Mouse (Mus musculus): ENCODE data around the gene Allc. TPM values are rescaled to one million over a fixed set of nuclear protein-coding genes. Genes with fewer than 3 reads are reported as not detected.

Allc gene
- not detected for total RNA-seq (2021)
- long read RNA-seq, experiment 1: 0 reads
- long read RNA-seq, experiment 2: 0 reads

GRCm38 (mm10) chr12:28582423-28582822, at the start of gene Allc:
Gene Allc, minus strand, starts transcription at chr12:28582523.
- DNase-seq: no peak

GRCm38 (mm10) chr12:28628436-28628835, 46.1 kb upstream of the Allc start:
- DNase-seq: no peak

- no peak for DNase-seq
Observed at GRCm38 (mm10) chr12:28627092-28627491, 44.8 kb upstream of the Allc start.

DNA sequence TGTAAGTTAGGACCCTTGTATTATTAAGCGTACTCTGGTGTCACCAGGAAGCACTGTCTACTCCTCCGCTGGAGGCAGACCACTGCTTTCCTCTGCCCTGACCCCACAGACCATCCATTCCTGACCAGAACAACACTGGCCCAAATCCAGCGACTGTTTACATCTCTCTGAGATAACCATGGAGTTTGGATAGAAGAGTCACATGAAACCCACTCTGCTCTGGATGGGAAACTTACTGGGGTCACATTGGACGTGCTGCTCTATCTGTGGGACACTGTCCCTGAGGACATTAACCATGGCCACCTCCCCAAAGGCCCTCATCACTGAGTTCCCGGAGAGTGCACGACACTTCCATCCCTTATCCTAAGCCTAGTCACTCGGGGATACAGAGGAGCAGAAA, 43.1 kb upstream of the Allc start:
- DNase-seq: no peak

- no peak for DNase-seq
Observed at GRCm38 (mm10) chr12:28624251-28624650, 41.9 kb upstream of the Allc start.

DNA sequence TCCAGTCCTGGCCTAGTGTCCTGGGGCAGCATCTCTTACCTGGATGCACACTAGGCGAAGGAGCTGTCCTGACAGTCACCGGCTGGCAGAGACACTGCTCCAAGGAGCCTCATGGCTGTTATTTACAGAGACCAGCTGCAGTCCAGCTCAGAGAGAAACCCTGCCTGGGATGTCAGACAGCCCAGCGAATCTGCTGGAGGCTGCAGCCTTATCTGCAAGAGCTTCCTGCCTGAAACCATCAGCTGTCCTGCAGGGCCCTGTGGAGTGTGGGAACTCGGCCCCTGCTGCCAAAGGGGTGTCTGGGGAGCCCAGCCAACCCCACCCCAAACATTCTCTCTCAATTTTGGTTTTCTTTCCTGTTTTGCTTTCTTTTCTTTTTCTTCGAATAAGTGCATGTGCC, 40.9 kb upstream of the Allc start, which contains the start of gene Colec11:
TSS of gene Colec11 (minus strand) at position 183 of the 400 bp plus-strand sequence.
- no peak for DNase-seq

DNA sequence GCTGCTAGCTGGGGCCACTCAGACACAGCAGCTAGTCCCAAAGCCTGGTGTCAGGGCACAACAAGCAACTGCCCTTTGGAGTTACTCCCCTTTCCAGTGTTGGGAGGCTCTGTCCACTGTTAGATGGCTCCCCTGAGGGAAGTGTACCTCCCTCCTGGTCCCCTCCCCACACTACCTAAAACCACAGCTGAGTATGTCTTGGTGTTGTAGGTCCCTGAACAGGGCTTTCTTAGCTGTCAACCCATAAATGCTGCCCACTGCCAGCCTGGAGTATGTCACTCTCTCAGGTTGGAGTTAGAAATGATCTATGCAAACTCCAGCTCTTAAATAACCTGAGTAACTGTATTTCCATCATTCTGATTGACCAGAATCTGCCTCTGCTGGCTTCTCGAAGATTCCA, 40.3 kb upstream of the Allc start:
- no peak for DNase-seq

- DNase-seq: no peak
Observed at GRCm38 (mm10) chr12:28622167-28622532, 39.8 kb upstream of the Allc start.

DNA sequence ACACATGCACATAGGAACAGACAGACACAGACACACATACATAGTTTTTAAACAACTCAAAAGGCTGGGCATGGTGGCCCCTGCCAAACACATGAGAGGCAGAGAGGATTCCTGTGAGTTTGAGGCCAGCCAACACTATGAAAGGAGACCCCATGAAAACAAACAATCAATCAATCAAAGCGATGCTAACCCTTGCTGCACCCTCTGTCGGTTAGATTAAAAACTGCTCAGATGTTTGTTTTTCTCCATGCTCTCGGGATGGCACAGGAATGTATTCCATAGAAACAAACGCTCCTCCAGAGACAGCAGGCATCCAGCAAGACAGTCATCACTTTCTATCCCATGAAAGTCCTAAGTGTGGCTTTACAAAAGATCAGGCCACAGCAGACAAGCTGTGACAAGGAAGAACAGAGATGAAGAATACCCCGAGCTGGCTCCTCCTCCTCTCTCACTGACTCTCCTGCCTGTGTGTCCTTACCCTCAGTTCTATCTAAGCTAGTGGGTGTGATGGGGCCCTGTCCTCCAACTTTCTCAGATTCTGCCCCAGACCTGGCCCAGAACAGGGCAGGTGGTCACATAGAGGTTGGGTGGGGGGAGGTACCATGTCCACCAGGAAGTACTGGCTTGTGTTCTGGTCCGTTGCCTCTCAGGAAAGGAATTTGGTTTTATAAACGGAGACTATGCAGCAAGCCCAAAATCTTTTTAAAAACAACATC, 39.3 kb upstream of the Allc start:
- no peak for DNase-seq

DNA sequence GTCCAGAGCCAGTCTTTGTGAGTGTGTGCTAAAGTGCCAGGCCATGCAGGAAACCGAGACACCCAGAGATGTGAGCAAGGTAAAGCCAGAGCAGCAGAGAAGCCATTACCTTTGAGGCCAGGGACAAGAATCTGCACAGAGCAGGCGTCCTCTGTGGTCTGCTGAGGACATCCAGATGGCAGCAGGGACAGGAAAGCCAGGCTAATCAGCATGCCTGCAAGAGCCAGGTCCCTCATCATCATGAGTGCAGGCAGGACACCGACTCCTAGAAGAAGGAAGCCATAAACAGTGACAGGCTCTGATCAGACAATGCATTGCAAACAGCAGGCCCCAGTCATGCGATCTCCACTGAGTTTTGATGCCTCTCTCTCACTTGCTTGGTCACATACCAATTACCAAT, 35.0 kb upstream of the Allc start:
- DNase-seq: no peak

GRCm38 (mm10) chr12:28614401-28614800, 32.1 kb upstream of the Allc start:
- no peak for DNase-seq

DNA sequence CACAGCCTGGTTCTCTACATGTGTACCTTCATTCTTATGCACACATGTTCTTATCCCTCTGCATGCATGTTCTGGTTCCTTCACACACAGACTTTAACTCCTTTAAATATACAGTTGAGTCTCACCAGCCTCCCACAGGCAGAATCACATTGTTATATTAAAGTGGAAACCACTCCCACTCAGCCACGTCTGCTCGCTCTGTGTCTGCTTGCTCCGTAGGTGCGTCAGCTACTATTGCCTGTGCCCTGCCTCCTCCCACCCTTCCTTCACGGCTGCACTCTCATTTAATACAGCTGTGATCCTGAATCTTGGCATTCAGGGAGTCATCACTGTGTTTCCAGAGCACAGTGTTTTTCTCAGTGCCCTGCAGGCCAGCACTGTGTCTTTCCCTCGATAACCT, 30.1 kb upstream of the Allc start:
- DNase-seq: no peak

- no peak for DNase-seq
Observed at GRCm38 (mm10) chr12:28607546-28608305, 25.4 kb upstream of the Allc start.

DNA sequence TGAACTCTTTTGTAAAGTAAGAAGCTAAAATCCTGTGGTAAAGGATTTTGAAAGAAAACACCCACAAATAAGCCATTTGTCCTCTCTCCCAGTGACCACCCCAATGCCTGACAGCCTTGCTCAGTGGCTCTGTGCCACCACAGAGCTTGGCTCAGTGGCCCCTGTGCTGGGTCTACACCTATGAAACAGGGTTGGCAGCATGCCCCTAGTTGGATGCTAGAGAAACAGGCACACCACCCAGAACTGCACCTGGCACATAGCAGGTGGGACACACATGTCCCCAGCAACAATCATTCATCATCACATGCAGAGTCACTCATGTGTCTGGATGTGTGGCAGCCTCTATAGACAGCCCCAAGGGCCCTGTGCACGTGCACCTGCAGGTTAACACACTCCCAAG, 21.2 kb upstream of the Allc start:
- no peak for DNase-seq

DNA sequence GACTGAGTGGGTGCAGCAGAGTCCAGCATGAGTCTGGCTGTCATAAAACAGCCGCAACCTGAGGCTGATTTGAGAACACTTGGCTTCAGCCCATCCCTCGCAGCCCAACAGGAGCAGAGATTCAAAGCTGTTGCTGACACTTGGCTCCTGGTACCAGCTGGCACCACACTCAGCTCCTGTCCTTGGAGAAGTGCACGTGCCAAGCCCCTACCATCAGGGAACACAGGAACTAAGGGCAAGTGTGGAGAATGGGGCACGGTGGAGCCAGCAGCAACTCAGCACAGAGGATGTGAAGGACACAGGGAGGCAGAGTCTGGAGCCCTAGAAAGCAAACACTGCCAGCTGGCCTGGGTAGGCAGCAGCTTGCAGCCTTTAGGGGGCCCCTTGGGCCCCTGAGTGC, 19.9 kb upstream of the Allc start:
- DNase-seq: peak; percentile 83

DNA sequence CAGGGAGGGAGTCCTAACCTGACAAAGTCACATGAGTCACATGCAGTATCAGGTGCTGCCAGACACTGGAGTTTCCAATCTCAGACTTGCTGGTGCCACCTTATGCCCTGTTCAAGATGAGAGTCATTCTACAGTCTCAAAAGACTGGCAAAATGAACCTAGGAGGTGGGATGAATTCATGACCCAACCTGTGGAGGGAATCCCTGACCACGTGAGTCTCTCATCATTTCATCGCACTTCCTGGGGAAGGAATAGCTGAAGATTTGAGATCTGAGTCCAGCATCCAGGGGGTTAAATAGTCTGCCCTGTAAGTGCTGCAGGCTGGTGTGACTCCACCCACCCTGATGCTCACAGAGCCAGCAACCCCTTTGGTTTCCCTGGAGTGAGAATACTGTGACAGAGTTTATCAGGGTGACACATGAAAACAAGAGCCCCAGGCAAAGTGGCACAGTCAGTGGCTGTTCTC, 16.2 kb upstream of the Allc start:
- no peak for DNase-seq

DNA sequence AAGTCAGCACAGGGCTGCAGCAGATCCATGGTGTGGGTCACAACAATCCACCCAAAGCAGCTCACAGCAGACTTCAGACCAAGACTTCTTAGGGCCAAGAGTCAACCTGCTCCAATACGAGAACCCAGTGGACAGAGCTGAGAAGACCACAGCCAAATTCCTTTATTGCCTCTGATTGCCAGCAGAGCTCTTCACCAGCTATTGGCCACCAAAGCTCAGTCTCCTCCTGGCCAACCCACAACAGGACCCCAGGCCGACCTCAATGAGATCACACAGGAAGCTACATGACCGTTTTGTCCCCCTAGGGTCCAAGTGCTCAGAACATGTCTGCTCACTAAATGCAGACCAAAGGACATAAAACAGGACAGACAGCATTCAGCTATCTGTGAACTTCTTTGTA, 15.8 kb upstream of the Allc start:
- no peak for DNase-seq

DNA sequence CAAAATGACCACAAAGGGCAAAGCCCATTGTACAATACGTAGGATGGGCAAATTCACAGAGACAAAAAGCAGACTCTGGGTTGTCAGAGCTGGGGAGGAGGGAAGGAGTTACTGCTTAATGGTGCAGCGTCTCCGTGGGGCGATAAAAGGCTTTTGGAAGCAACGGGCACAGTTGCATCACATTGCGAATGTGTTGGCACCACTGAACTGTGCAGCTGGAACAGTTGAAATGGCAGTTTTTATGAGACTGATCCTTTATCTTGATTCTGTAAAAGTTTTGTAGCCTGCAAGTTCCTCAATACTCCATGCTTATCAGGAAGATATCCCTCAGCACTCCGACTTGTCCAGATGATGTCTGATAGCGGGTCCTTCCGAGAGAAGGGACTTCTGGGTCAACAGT, 15.4 kb upstream of the Allc start:
- DNase-seq: peak; percentile 30

- DNase-seq: no peak
Observed at GRCm38 (mm10) chr12:28596851-28597250, 14.5 kb upstream of the Allc start.

GRCm38 (mm10) chr12:28590428-28590827, 8.1 kb upstream of the Allc start:
- no peak for DNase-seq

DNA sequence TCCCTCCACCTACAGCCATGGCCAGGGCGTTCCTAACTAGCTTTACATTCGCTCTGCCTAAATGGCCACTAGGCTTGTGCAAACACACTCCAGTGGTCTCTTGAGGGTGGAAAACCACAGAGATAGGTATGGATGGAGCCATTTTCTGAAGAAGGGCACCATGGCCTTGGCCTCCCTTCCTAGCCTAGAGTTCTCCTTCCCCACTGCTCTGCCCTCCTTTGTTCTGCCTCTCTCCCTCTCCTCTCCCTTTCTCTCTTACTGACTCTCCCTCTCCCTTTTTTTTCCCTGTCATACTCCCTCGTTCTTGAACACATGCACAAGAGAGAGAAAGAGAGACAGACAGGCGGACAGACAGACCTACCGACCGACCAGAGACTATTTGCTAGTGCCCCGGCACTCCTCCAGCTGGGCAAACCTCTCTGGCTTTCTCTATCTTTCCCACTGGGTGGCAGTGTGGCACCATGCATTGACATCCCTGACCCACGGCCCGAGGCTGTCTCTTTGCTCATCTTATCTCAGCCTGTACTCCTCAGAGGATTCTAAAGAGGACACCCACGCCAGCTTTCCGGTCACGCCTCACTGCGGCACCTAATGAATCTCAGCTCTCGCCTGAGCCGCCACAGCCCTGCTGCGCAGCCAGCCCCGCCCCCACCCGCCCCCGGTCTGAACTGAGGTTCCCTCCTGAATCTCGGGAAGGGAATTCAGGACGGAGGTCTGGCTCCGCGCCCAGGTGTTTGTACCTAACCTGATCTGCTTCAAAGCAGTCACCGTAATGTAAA, 7.0 kb upstream of the Allc start:
- DNase-seq: peak; percentile 89

DNA sequence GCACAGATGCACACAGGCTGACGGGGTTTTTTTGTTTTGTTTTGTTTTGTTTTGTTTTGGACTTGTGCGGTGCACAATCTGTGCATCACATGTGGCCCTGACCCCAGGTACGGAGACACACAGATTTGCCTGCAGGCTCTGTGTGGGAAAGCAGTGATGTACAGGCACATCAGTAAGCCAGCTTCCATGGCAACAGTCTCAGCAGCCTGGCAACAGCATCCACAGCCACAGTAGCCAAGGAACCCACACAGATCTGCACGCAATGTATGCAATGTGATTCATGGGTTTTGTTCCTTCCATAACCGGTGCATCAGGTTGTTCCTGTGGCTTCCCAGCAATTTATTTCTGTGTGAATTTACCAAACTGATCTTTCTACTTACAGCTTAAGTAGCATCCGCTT, 5.6 kb upstream of the Allc start:
- no peak for DNase-seq

GRCm38 (mm10) chr12:28584036-28584435, 1.7 kb upstream of the Allc start:
- no peak for DNase-seq
